1 mouse cellular context compared by ENCODE assay signal in genomic region chr4:133056069-133056890, GRCm38 (mm10).
TF ChIP-seq lines count a peak whose summit lies in the region.

No protein-coding gene starts in this region.

TF ChIP-seq in CH12.LX, 34 proteins besides CTCF, POLR2A, EP300 and RAD21 (continued from another document):
- TF ChIP-seq MAZ (IDR thresholded peaks at IDR 0.05; ENCODE audit: low read depth, low read length): peak; percentile 46; the same call in 1 of the 2 replicates
- no peak for TF ChIP-seq PAX5 (IDR thresholded peaks at IDR 0.05; ENCODE audit: low read length)
- no peak for TF ChIP-seq USF1 (IDR thresholded peaks at IDR 0.05; ENCODE audit: low read depth, low read length)
- TF ChIP-seq NELFE (IDR thresholded peaks at IDR 0.05; ENCODE audit: low read depth, low read length): 0 out of 2 replicates have a peak, but pooled peaks have one; percentile 22
- TF ChIP-seq IRF4 (IDR thresholded peaks at IDR 0.05; ENCODE audit: low read depth, low read length): no peak
- TF ChIP-seq HCFC1 (IDR thresholded peaks at IDR 0.05; ENCODE audit: low read depth, low read length): peak; percentile 43; the same call in 1 of the 2 replicates
- no peak for TF ChIP-seq E2F4 (IDR thresholded peaks at IDR 0.05; ENCODE audit: insufficient replicate concordance, low read depth, low read length)
- peak; percentile 65; the same call in 1 of the 2 replicates for TF ChIP-seq MXI1 (IDR thresholded peaks at IDR 0.05; ENCODE audit: low read depth, low read length)
- no peak for TF ChIP-seq JUN (IDR thresholded peaks at IDR 0.05; ENCODE audit: insufficient read depth, low read depth, low read length)
- TF ChIP-seq CHD1 (IDR thresholded peaks at IDR 0.05; ENCODE audit: low read depth, low read length): no peak
- TF ChIP-seq TCF12 (IDR thresholded peaks at IDR 0.05; ENCODE audit: low read depth, low read length): peak; percentile 33; the same call in 1 of the 2 replicates
- TF ChIP-seq MAX (IDR thresholded peaks at IDR 0.05; ENCODE audit: low read length): no peak
- TF ChIP-seq MEF2A (IDR thresholded peaks at IDR 0.05; ENCODE audit: borderline replicate concordance, low read depth, low read length): no peak
- TF ChIP-seq CHD2 (IDR thresholded peaks at IDR 0.05; ENCODE audit: low read length): peak; percentile 48
- TF ChIP-seq GABPA (IDR thresholded peaks at IDR 0.05; ENCODE audit: insufficient replicate concordance, low read depth, low read length): no peak
- 0 out of 2 replicates have a peak, but pooled peaks have one; percentile 7 for TF ChIP-seq NRF1 (IDR thresholded peaks at IDR 0.05; ENCODE audit: low read depth, low read length)
- no peak for TF ChIP-seq UBTF (IDR thresholded peaks at IDR 0.05; ENCODE audit: low read depth, low read length)
